Mouse (Mus musculus) midbrain, embryonic 14.5 days (tissue): ENCODE results near the gene Rcor3. TPM values are rescaled to one million over a fixed set of nuclear protein-coding genes. Genes with fewer than 3 reads are reported as not detected.

Source experiments
- ATAC-seq: fragments of 200-750 bp; cut with Nextera tagmentation; 2 replicates; pipeline ENCODE4 v1.8.0; 2017; ENCODE audit warnings: moderate number of reproducible peaks, moderate library complexity; ENCODE audit not compliant: low FRiP score, low TSS enrichment
- DNase-seq: peaks from one replicate; pipeline ENCODE4 v3.0.0-alpha.2; 2015
- H3K27ac ChIP-seq: fragments of 300-500 bp; sonication (generic); replicated peaks from 2 replicates; pipeline ENCODE4 v1.5.1; 2014; ENCODE audit warnings: mild to moderate bottlenecking, low read depth, low read length, moderate library complexity
- H3K27me3 ChIP-seq: fragments of 300-500 bp; sonication (generic); 2 replicates; pipeline ENCODE4 v1.6.1; 2014; ENCODE audit warnings: low read length, control low read depth, mixed read lengths; ENCODE audit not compliant: control insufficient read depth, insufficient read depth
- H3K36me3 ChIP-seq: fragments of 300-500 bp; sonication (generic); 2 replicates; pipeline ENCODE4 v1.6.1; 2014; ENCODE audit warnings: low read length, control low read depth; ENCODE audit not compliant: control insufficient read depth, insufficient read depth
- H3K4me1 ChIP-seq: fragments of 300-500 bp; sonication (generic); 2 replicates; pipeline ENCODE4 v1.6.1; 2014; ENCODE audit warnings: mild to moderate bottlenecking, antibody characterized with exemption, low read length, control low read depth; ENCODE audit not compliant: control insufficient read depth, insufficient read depth
- H3K4me2 ChIP-seq: fragments of 300-500 bp; sonication (generic); 2 replicates; pipeline ENCODE4 v1.6.1; 2014; ENCODE audit warnings: mild to moderate bottlenecking, low read length, moderate library complexity
- H3K4me3 ChIP-seq: fragments of 300-500 bp; sonication (generic); replicated peaks from 2 replicates; pipeline ENCODE4 v1.5.1; 2014; ENCODE audit warnings: low read depth, low read length
- H3K9ac ChIP-seq: fragments of 300-500 bp; sonication (generic); replicated peaks from 2 replicates; pipeline ENCODE4 v1.6.1; 2014; ENCODE audit warnings: mild to moderate bottlenecking, low read length, moderate library complexity
- H3K9me3 ChIP-seq: fragments of 300-500 bp; sonication (generic); 2 replicates; pipeline ENCODE4 v1.6.1; 2016; ENCODE audit warnings: low read length, control low read depth, mixed read lengths; ENCODE audit not compliant: control insufficient read depth
- WGBS: fragments of 180-500 bp; shearing (Covaris S2); extraction: QIAGEN DNeasy Blood & Tissue Kit; methylation state at CpG from one replicate; pipeline ENCODE4 v1.1.7; 2014; 5-methylcytosine and 5-hydroxymethylcytosine counted together
- polyA plus RNA-seq: library from polyadenylated mRNA; unstranded; fragments of >200 nt; fragmentation: Nextera tagmentation; extraction: Ambion mirVana; gene quantifications from 2 replicates; pipeline ENCODE4 v1.2.1, GENCODE M21; 2014

Gene Rcor3
- polyA plus RNA-seq, 1 experiment from 2014 or later = 36.3 TPM

DNA sequence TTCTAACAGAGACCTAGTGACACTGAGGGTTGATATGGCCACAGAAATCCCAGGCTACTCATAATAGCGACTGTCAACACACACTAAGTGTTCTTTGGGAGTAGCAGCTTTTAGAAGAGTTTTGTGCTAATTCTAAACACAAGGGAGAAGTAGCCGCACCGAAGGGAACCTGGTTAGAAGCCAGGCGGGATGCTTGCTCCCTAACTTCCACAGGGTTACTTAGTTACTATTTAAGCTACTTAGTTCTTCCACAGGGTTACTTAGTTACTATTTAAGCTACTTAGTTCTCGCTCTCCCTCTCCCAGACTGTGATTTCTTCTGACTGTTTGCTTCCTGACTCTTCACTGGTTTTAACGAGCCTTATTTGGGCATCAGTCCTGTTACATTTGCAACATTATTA, 34.7 kb downstream of the Rcor3 start:
- ATAC-seq = no peak
- H3K4me1 ChIP-seq = no peaks in the 10 kb centered on the region
- H3K27ac ChIP-seq = no peak overlapping the region
- no peak overlapping the region for H3K4me3 ChIP-seq
- 87% methylated on average over 6 of the region's 6 CpGs for WGBS
- no peak overlapping the region for H3K4me2 ChIP-seq
- H3K9ac ChIP-seq = no peak overlapping the region
- H3K27me3 ChIP-seq = no peaks in the 10 kb centered on the region
- H3K9me3 ChIP-seq = no peaks in the 10 kb centered on the region
- H3K36me3 ChIP-seq = peaks cover 50% of the 10 kb centered on the region
- DNase-seq = no peak

DNA sequence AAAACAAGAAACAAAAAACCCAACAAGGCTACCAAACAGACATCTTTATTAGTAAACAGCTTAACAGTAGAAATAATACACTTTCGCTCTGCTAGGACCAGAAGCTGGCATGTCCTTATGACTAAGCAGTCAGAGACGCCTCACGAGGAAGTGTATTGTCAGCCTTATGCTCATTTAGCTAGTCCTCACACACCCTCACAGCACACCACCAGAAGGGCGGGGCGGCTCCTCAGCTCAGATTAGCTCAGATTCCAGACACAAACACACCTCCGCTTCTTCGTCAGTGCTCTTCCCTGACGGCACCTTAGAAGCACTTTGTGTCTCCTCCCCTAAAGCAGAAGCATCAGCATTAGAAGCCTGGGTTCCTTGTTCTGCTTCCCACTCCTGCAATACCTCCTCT, 36.5 kb downstream of the Rcor3 start:
- Histone ChIP-seq H3K9ac (no peak overlapping the region), H3K4me3 (no peak overlapping the region), H3K4me1 (no peaks in the 10 kb centered on the region), H3K36me3 (peaks cover 49% of the 10 kb centered on the region), H3K27me3 (no peaks in the 10 kb centered on the region), H3K9me3 (no peaks in the 10 kb centered on the region), H3K27ac (no peak overlapping the region), H3K4me2 (no peak overlapping the region)
- DNase-seq = no peak
- no peak for ATAC-seq
- WGBS = 90% methylated on average over 8 of the region's 8 CpGs

DNA sequence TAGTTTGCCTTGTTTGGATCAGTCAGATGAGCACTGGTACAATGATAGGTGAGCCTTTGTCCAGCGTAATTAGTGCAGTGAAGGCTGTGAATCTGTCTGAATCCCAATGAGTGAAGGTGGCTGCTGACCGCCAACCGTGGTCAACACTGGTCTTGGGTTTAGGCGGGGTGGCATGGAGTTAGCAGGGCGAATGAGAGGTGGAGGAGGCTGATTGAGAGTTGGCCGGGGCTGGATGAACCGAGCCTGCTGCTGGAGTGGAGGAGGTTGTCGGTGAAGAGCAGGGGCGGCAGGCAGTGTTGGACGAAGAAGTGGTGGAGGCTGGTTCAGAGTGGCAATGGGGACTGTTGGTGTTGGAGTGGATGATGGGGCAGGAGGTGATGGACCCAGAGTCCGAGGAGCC, 37.1 kb downstream of the Rcor3 start:
- Histone ChIP-seq H3K27me3 (no peaks in the 10 kb centered on the region), H3K4me3 (no peak overlapping the region), H3K4me1 (no peaks in the 10 kb centered on the region), H3K9me3 (no peaks in the 10 kb centered on the region), H3K9ac (no peak overlapping the region), H3K36me3 (peaks cover 49% of the 10 kb centered on the region), H3K27ac (no peak overlapping the region), H3K4me2 (no peak overlapping the region)
- no peak for DNase-seq
- no peak for ATAC-seq
- WGBS = 97% methylated on average over 11 of the region's 11 CpGs

DNA sequence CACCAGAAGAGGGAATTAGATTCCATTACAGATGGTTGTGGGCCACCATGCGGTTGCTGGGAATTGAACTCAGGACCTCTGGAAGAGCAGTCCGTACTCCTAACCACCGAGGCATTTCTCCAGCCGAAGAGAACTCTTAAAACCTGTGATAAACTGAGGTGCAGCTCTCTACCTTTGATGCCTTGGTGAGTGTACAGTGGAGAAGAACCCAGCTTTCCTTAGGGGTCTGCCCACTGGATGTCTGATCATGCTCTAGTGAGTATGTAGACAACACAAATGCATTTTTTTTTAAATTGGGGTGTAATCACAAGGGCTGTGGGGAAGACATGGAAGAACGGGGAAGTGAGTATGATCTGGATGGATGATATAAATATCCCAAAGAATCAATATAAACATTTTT, 42.2 kb downstream of the Rcor3 start:
- H3K9ac ChIP-seq = no peak overlapping the region
- DNase-seq (no peak), ATAC-seq (no peak)
- peaks cover 9% of the 10 kb centered on the region for H3K27me3 ChIP-seq
- no peak overlapping the region for H3K4me3 ChIP-seq
- no peaks in the 10 kb centered on the region for H3K9me3 ChIP-seq
- 93% methylated on average over 5 of the region's 5 CpGs for WGBS
- peaks cover 10% of the 10 kb centered on the region for H3K36me3 ChIP-seq
- peaks cover 6% of the 10 kb centered on the region; the same call in 1 of the 2 replicates for H3K4me1 ChIP-seq
- no peak overlapping the region for H3K27ac ChIP-seq
- H3K4me2 ChIP-seq = no peak overlapping the region

DNA sequence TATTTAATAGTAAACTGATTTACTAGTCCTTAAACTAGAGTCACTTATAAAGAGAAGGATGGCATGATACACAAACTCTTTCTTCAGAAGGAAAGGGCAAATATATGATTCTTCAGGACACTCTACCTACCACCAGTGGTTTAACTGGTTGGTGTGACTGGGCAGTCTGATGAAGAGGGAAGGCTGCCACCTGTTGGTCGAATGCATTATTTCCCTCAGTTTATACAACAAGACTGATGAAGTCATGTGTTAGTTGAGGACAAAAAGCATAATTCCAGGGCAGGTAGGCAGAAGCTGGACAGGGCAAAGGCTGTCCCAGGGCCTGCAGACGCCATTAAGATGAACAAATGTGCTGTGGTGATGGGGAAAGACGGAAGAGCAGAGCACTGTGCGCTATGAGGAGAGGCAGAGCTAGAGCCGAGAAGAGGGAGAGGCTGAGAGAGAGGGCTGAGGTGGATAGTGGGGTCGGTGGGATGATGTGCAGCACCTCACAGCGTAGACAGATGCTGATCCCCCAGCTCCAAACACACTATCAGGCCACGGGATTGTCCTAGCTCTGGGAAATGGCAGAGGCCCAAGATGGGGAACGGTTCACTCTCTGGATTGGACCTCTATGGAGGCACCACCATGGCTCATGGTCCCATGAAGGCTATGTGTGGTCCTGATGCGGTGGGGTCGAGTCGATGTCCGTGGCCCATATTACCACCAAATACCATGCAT, 43.3 kb downstream of the Rcor3 start:
- ATAC-seq (no peak), DNase-seq (peak; percentile 79)
- Histone ChIP-seq H3K9ac (no peak overlapping the region), H3K27ac (no peak overlapping the region), H3K4me3 (no peak overlapping the region), H3K36me3 (peaks cover 8% of the 10 kb centered on the region; the same call in 1 of the 2 replicates), H3K9me3 (no peaks in the 10 kb centered on the region), H3K4me1 (peaks cover 6% of the 10 kb centered on the region; the same call in 1 of the 2 replicates), H3K4me2 (no peak overlapping the region), H3K27me3 (peaks cover 12% of the 10 kb centered on the region)
- WGBS = 61% methylated on average over 13 of the region's 13 CpGs

DNA sequence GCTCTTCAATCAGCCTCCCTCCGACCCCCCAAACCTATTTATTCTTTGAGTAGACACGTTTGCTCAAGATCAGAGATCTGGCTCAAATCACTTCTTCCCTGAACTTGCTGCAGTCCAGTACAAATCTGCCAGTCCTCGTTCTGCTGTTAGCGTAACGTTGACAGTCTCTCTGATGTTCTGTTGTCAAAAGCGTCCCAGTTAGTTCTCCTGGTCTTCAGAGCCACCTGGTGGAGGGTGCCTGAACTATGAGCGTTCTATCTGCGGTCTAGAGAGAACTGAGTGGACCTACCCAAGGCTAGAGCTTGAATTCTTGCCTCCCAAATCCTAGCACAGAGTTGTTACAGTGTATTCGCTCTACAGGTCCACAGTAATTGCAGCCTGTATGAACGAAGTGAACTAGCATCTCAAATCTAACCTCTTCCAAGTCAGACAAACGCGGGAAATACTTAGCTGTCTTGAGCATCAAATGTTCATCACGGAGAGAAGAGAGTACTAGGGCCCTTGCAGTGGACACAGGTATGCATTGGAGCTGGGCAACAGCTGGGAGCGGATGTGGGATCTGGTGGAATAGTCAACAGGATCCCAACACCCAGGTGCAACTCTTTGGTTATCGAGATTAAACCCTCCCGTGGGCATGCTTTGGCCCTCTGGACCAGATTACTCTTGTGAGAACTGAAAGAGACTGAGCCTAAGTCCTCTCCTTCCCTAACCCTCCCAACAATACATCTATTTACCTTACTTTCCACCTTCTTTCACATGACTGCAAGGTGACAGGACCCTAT, 44.8 kb downstream of the Rcor3 start:
- 0 out of 2 replicates have a peak, but pooled peaks cover under 1% of the 10 kb centered on the region for H3K36me3 ChIP-seq
- no peaks in the 10 kb centered on the region for H3K9me3 ChIP-seq
- H3K27me3 ChIP-seq = peaks cover 14% of the 10 kb centered on the region
- ATAC-seq (peak; percentile 86), DNase-seq (peak; percentile 93)
- H3K27ac ChIP-seq = no peak overlapping the region
- peaks cover 6% of the 10 kb centered on the region; the same call in 1 of the 2 replicates for H3K4me1 ChIP-seq
- H3K9ac ChIP-seq = peak overlapping the region; percentile 42; the same call in 1 of the 2 replicates
- H3K4me2 ChIP-seq = peak overlapping the region; percentile 93
- H3K4me3 ChIP-seq = peak overlapping the region; percentile 52
- WGBS = 35% methylated on average over 16 of the region's 16 CpGs

DNA sequence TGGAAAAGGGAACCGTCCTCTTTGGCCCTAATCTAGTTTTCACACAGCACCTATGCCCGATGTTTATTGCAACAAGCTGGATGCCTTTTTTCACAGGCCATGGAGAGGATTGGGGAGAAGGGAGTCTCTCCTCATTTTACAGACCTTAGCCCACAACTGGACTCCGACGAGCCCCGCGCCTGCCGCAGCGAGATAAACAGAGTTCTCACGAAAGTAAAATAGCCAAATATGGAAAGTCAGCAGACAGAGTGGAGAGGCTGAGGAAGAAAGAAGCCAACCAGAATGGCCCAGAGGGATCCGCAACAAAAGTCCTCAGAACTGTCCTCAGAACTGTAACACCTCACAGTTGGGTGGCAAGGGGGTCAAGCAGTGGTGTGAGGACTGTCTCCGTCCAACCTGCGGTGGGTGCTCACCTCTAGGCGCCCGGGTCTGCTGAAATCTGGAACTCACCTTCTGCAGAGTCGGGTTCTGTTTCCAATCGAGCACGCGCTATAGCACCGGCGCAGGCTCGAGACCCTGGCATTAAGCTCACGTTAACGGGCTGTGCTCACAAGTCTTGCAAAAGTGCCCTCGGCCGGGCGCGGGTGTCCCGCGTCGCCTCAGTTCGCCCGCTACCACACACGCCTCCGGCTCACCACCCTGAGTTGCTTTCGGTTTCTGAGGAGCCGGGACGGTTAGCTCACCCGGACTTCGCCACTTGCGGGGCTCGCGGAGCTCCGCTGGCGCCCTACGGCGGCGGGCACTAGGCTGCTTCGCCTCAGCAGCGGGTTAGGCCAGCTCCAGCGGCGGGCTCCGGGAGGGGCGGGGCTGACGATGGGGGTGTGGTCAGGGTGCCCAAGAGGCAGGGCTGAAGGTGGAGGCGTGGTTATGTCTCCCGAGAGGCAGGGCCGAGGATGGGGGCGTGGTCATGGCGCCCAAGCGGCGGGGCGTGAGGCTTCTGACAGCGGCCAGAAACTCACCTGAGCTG, 45.8 kb downstream of the Rcor3 start, which contains the start of gene Traf5:
Gene Traf5 (minus strand): TSS at position 754 of the 967 bp plus-strand sequence.
- DNase-seq (peak; percentile 91), ATAC-seq (peak; percentile 97)
- H3K27ac ChIP-seq = no peak within 1 kb of the TSS
- no peaks in the 10 kb centered on the region for H3K9me3 ChIP-seq
- peaks cover 14% of the 10 kb centered on the region for H3K27me3 ChIP-seq
- peak within 1 kb of the TSS; percentile 52 for H3K4me3 ChIP-seq
- peaks cover 6% of the 10 kb centered on the region; the same call in 1 of the 2 replicates for H3K4me1 ChIP-seq
- H3K4me2 ChIP-seq = peak within 1 kb of the TSS; percentile 93
- H3K36me3 ChIP-seq = no peaks in the 10 kb centered on the region
- peak within 1 kb of the TSS; percentile 42 for H3K9ac ChIP-seq
- 3% methylated on average over 63 of the region's 63 CpGs for whole genome bisulfite sequencing
